ENCODE assay signal across 12 mouse cellular contexts in genomic region chr7:135086556-135086955, GRCm38 (mm10).
"Had no signal": no experiment of that assay in that cellular context is flagged by ENCODE, and none has a peak within 500 bp of the region (broad histone marks: within the 10 kb centered on the region; RNA-seq: fewer than 3 reads in every experiment).

No protein-coding gene starts in this region.

- DNase-seq: lung, embryonic 14.5 days; lung, postnatal 10 days; lung, postnatal 4 days; midbrain, embryonic 14.5 days; retina, postnatal 1 day; right cerebral cortex, adult 18-20 months; right cerebral cortex, postnatal 25 days; right cerebral cortex, postnatal 4 days; spleen, adult 18-20 months; thymus, adult 18-20 months; thymus, postnatal 14 days; thymus, postnatal 36 days had no signal
